Mouse (Mus musculus): ENCODE measurements around the gene Atp8a2. TPM values are rescaled to one million over a fixed set of nuclear protein-coding genes. Genes with fewer than 3 reads are reported as not detected.
"Not testable (repeated sequence)": the region's sequence is repeated elsewhere in the genome, so short reads cannot be mapped to it uniquely, and the experiment has no call there.

Gene Atp8a2
- total RNA-seq, 1 experiment from 2014 or later, result 0.82 TPM

DNA sequence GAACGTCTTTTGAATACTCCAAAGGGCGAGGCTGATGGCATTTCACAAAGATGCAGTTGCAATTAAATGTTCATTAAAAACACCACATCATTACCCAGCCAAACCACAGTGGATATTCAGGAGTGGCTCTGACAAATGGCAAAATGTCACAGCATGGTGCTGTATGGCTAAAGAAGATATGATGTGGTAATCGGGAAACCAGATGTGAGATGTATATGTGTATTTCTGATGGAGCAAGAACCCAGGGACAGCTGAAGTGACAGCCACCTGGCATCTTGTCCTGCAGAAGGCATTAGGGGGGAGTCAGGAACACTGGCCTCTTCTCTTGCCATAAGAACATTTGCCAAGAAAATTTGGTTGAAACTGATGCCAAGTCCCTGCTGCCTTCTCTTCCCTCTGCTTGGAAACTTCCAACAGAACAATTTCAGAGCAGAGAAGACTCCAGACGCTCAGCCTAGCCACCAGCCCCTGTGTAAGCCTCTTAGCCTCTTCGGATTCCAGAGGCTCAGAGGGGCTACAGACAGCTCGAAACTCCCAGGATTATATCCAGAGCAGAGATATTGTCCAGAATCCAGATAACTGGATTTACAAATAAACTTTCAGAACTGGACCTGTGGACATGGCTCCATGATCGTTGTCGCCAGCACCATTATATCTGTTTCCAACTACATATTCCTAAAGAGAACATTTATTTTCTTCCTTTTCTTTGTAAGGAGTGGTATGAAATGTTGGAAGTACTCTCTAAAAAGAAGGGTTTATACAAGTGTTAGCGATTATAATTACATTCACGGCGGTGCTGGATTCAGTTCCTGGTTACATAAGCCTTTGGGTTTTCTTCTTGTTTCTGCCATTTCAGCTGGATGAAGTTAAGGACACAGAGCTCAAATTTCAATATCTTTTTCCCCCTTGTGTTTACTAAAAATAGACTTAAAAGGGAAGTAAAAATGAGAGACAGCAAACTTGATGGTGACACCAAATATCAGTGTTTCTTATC is 413.3 kb downstream of the Atp8a2 start:
- no peak for DNase-seq

DNA sequence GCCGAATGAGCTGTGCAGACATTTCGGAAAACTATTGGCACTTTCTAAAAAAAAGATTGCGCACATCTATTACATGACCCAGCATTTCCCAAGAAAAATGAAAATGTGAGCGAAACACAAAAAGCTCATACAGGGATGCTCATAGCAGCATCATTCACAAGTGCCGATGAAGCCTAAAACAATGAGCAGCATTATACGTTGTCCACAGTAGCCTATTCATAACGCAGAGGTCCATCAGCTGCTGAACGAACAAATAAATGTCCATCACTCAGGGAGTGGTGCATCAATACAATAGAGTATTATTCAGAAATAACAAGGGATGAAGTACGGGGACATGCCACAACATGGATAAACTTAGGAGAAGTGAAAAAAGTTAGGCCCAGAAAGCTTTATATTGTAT is 416.6 kb downstream of the Atp8a2 start:
- DNase-seq, result no peak

DNA sequence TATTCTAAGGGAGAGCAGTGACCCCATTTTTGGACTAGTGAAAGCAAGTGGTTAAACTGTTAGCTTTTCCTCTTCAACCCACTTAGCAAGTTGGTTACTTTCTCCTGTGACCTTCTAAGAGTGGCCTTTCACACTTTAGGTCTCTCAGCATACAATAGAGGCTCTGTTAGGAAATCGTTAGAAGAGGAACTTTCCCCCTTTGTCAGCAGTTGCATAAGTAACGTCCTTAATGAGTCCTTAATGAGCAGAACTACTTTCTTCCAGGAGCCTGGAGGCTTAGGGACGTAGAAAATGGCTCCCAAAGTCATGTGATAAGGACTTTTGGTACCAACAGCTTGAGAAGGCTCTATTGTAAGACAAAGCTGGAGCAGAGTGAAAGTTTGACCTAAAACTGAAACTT is 434.8 kb downstream of the Atp8a2 start:
- DNase-seq, result no peak

DNA sequence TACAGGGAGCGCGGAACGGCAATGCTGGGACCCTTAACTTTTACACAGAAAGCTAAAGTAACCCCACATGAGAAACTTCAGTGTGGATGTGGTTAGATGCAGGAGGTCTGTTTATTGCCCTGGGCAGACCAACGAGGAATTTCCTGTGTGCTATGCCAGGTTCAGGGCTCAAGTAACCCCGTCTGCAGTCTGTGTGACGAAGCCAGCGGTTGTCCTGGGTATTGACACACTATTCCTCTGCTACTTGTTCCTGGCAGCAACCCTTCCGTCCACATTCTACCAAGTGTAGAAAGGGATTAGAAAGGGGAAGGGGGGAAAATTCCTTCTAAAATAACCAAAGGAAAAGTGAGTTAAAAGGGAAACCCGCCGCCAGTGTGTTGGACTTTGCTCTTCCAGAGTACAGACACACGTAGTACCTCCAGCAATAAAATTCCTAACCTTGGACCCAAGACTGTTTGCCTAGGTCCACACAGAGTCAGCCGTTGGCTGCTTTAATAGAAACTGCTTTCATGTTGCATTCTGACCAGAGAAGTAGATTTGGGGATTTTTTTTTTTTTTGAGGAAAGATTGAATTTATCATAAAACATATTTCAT is 437.0 kb downstream of the Atp8a2 start:
- DNase-seq, result no peak

DNA sequence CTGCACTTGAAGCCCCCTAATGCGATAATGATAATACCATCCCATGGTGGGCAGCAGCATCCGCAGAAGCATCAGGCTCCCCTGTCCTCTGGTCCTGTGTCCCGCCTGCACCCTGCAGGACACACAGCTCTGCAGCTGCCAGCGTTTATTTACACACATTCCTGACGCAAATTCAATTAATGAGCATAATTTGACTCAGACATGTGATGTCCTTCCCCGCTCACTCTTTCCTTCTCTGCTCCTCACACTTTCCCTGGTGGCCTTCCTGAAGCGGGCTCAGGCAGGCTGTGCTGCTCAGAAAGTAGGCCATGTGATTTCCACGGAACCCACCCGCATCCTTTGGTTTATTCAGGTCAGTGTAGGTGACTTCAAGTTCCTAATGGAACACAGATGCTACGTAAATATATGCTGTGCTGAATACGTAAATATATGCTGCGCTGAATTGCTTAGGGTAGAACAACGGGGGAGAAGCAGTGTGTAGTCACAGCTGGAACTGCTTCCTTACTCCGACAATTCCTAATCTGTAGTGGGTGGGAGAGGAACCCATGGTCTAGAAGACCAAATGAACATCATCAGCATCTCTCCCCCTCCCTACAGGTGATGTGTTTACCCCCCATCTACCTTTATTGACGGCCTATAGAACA is 437.7 kb downstream of the Atp8a2 start:
- DNase-seq, result no peak

GRCm38 (mm10) chr14:59752401-59752800 is 444.6 kb downstream of the Atp8a2 start:
- no peak for DNase-seq

GRCm38 (mm10) chr14:59750005-59750404 is 447.0 kb downstream of the Atp8a2 start:
- DNase-seq, result no peak

- DNase-seq, result no peak
Observed at GRCm38 (mm10) chr14:59745676-59746075, 451.3 kb downstream of the Atp8a2 start.

DNA sequence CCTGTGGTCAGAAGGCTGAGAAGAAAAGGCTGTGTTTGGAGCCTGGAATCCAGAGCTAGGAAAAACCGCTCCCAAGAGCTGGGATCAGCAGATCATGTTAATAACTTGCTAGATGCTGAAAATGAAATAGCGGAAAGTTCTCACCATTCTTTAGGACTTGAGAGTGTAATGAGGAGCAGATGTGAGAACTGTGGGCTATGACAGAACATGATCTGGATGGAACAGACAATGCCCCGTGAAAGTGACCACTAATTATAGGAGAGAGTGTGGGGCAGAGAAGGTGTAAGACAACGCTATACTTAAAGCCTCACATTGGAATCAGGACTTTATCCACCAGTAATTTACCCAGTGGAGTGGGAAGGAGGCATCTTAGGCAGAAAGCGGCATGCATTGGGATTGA is 455.2 kb downstream of the Atp8a2 start:
- DNase-seq, result no peak

DNA sequence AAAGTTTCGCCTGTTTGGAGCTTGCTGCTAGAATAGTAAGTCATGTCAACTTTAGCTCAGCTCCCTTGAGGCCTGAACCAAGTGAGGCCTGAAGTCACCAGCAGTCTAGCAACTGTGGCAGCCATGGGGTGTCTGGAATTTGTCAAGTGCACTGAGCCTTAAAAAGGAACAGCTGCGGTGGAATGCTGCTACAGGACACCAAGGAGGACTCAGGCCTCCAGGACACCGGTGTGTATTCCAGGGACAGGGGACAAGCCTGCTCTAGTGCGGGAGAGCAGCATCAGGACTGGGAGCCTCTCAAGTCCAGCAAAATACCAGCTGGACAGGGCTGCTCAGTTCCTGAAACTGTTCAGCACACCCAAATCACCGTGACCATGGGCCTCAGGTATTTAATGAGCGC is 457.5 kb downstream of the Atp8a2 start:
- DNase-seq, result no peak

DNA sequence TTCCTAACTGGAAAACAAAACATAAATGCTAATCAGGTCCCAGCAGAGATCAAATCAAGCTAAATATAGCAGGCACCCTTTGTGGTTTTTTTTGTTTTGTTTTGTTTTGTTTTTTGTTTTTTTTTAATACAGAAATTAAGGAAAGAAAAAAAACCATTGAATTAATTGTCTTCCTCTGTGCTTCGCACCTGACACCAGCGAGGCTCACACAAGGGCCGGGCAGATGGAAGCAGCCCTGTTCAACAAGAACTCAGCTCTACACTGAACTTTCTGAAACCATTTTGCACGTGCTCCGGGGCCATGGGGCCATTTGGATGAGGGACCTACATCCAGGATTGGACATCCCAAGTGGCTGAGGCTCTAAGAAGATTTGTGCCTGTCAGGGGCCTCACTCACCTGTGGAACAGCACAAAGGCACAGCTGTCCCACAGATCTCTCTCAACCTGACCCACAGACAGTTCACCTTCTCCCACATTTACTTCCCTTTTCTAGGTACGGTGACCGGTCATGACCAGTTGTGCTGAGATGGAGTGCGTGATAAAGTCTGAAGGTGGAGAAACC is 459.2 kb downstream of the Atp8a2 start:
- no peak for DNase-seq

DNA sequence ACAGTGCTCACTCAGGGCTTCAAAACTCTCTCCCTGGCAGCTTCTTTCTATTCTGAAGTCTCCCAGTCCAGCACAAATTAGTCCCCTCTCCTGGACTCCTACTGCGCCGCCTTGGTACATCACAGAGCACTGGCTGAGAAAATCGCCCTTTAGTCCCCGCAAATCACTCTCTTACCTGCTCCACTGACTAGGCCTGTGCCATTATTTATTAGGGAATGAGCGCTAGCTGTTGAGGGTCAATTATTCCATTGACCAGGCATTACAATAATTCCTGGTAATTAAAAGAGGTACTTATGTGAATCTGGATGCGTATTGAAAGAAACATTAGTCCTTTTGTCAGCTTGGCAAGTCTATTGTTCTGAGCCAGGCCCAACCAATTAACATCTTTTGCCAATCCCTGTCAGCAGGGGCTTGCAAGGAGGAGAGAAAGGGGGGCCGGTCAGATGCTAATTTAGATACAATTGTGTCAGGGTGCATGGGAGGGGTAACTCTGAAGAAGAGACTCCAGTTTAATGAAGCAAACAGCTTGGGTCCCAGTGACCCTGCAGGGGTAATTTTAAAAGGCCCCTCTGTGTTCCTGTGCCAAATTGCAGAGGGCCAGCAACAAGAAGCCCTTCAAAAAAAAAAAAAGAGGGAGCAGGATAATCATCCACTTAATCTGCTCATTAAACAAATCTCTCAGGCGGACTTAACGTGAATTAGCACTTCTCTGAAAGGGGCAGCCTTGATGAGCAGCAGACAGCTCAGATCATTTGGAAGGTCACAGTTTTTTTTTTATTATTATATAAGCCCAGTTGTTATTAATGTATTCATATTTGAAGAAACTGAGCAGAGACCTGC is 459.9 kb downstream of the Atp8a2 start:
- DNase-seq, result no peak

DNA sequence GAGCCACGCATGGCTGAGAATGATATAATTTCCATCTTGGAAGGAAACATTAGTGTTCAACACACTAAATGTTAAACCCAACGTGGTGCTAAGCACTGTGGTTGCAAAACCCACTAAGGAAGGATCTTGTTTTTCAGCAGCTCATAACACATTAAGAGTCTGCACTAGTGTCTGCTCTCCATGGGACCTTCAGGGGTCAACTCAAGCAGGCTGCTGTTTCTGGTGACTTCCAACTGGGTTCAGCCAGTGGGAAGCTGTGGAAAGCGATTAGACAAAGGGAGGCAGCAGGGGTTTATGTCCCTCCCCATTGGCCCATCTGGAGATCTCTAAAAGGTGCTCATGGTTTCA is 467.0 kb downstream of the Atp8a2 start:
- DNase-seq, result no peak

DNA sequence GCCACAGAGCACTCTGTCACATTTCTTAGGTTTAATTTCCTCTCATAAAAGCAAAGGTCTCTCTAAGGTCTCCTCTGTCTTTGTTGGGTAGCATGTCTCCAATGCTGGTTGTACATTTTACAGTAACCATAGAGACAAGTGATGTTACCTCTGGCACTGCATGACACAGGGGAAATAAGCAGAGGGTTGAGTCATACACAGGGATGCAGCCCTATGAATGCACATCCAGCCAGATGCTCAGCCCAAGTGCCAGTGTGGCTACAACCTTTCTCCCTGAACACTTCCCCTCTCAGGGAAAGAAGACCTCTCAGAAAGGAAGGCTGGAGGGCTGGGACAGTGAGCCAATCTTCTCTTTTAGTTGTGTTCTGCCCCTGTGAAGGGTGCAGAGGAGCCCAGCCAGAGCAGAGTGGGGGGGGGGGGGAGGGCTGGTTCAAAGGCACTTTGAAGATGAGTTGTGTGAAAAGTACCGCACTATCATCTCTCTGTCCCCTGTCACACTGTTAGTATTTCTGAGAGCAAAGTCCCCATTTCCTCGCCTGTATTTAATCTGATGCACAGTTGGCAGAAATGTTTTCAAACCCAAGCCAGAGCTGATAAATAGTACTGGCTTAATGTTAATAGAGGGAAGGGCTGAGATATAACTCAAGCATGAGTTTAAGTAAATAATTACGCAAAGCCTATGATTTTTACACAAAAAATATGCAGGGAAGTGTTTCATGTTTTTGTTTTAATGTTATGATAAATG is 467.5 kb downstream of the Atp8a2 start:
- DNase-seq, result no peak

- no peak for DNase-seq
Observed at GRCm38 (mm10) chr14:59727016-59727415, 470.0 kb downstream of the Atp8a2 start.

- no peak for DNase-seq
Observed at GRCm38 (mm10) chr14:59723163-59723562, 473.8 kb downstream of the Atp8a2 start.

- DNase-seq, result no peak
Observed at GRCm38 (mm10) chr14:59721957-59722356, 475.0 kb downstream of the Atp8a2 start.

GRCm38 (mm10) chr14:59721356-59721755 is 475.6 kb downstream of the Atp8a2 start:
- no peak for DNase-seq

DNA sequence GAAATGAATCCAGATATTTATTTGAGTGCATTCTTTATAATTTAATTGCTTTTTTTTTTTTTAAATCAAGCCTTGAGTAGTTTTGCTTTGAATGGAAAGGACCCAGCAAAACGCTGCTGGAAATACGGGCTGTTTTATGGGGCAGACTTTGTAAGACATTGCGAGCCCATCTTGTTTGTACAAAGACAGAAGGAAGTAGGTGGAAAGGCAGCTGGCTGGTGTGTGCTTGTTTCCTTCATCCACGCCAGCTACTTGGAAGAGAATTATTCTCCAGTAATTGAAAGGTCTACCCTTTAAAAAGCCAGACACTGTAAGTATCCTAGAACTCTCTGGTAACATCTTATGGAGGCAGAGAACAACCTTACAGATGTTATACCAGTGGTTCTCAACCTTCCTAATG is 476.6 kb downstream of the Atp8a2 start:
- no peak for DNase-seq

DNA sequence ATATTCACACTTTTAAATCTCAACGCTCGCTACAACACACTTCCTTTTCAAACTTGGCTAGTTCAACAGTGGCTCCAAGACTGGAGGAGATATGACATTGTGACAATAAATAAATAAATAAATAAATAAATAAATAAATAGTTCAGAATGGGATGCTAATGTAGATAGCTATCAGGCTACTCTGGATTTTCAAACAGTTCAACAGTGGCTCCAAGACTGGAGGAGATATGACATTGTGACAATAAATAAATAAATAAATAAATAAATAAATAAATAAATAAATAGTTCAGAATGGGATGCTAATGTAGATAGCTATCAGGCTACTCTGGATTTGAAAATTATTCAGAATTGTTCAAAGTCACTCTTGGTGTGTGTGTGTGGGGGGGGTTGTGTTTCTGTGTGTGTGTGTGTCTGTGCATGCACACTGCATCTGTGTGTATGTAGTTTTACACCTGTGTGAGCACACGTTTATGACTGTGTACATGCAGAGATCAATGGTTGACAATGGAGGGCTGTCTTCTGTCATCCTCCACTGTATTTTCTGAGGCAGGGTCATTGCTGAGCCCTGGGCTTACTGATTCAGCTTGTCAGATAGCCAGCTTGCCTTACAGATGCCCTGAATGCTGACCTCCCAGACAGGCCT is 480.4 kb downstream of the Atp8a2 start:
- not testable (repeated sequence) for DNase-seq

Measured in adrenal gland, postnatal 14 days (tissue).